ENCODE assay signal across 9 mouse cellular contexts in genomic region chr6:92464781-92465337, GRCm38 (mm10).
DNase-seq lines count a peak whose midpoint lies in the region; ATAC-seq lines count a peak whose summit lies in the region.
"Had no signal": no experiment of that assay in that cellular context is flagged by ENCODE, and none has a peak within 500 bp of the region (broad histone marks: within the 10 kb centered on the region; RNA-seq: fewer than 3 reads in every experiment).

No protein-coding gene starts in this region.

- no peak for DNase-seq in forebrain, embryonic 11.5 days (ENCODE audit: low spot score)
- DNase-seq in MN1 (ENCODE audit: low spot score): peak; percentile 89
- DNase-seq in embryonic facial prominence, embryonic 14.5 days (ENCODE audit: low spot score): peak; percentile 67
- DNase-seq in lung, postnatal 14 days: peak; percentile 60
- DNase-seq in spleen, adult 12 weeks (ENCODE audit: low spot score): no peak

- no peak overlapping the region for H3K9ac ChIP-seq in forebrain, embryonic 13.5 days
- H3K9ac ChIP-seq in forebrain, embryonic 11.5 days (ENCODE audit: low read length): no peak overlapping the region
- no peak overlapping the region for H3K9ac ChIP-seq in embryonic facial prominence, embryonic 14.5 days (ENCODE audit: low read depth, low read length)
- H3K9ac ChIP-seq in hindbrain, embryonic 16.5 days (ENCODE audit: low read depth, low read length): no peak overlapping the region
- H3K9ac ChIP-seq: limb, embryonic 12.5 days had no signal

- peak overlapping the region; percentile 19; the same call in 1 of the 2 replicates for H3K27ac ChIP-seq in forebrain, embryonic 13.5 days
- H3K27ac ChIP-seq in forebrain, embryonic 11.5 days (ENCODE audit: low read depth, low read length): no peak overlapping the region
- H3K27ac ChIP-seq in embryonic facial prominence, embryonic 14.5 days (replicated peaks; ENCODE audit: low read depth, low read length): peak overlapping the region; percentile 13; the same call in 1 of the 2 replicates
- peak overlapping the region; percentile 72; the same call in 1 of the 2 replicates for H3K27ac ChIP-seq in hindbrain, embryonic 16.5 days (ENCODE audit: low read depth, low read length)
- H3K27ac ChIP-seq: limb, embryonic 12.5 days had no signal

- no peak overlapping the region for H3K4me3 ChIP-seq in forebrain, embryonic 13.5 days
- H3K4me3 ChIP-seq in forebrain, embryonic 11.5 days (ENCODE audit: low read depth, low read length): no peak overlapping the region
- H3K4me3 ChIP-seq in embryonic facial prominence, embryonic 14.5 days (ENCODE audit: low read depth, low read length): no peak overlapping the region
- no peak overlapping the region for H3K4me3 ChIP-seq in hindbrain, embryonic 16.5 days (ENCODE audit: low read length)
- H3K4me3 ChIP-seq: limb, embryonic 12.5 days had no signal

- ATAC-seq in forebrain, embryonic 13.5 days: peak; percentile 73; the same call in 1 of the 2 replicates
- ATAC-seq in forebrain, embryonic 11.5 days (replicated peaks; ENCODE audit: low FRiP score): no peak
- ATAC-seq in embryonic facial prominence, embryonic 14.5 days (ENCODE audit: low read depth): peak; percentile 35
- peak; percentile 76 for ATAC-seq in hindbrain, embryonic 16.5 days
- no peak for ATAC-seq in activated CD4-positive, CD25-positive, alpha-beta regulatory T cell, adult 4 months

- no peaks in the 10 kb centered on the region for H3K27me3 ChIP-seq in forebrain, embryonic 13.5 days
- no peaks in the 10 kb centered on the region for H3K27me3 ChIP-seq in forebrain, embryonic 11.5 days (ENCODE audit: control insufficient read depth, insufficient read depth, low read length)
- H3K27me3 ChIP-seq in embryonic facial prominence, embryonic 14.5 days (replicated peaks; ENCODE audit: control insufficient read depth, insufficient read depth, low read length): no peaks in the 10 kb centered on the region
- H3K27me3 ChIP-seq in hindbrain, embryonic 16.5 days (replicated peaks; ENCODE audit: control insufficient read depth, insufficient read depth, low read length): no peaks in the 10 kb centered on the region
- H3K27me3 ChIP-seq: limb, embryonic 12.5 days had no signal

- H3K4me2 ChIP-seq in forebrain, embryonic 13.5 days: no peak overlapping the region
- no peak overlapping the region for H3K4me2 ChIP-seq in forebrain, embryonic 11.5 days (ENCODE audit: low read depth, low read length, severe bottlenecking)
- no peak overlapping the region for H3K4me2 ChIP-seq in embryonic facial prominence, embryonic 14.5 days (ENCODE audit: low read depth, low read length)
- no peak overlapping the region for H3K4me2 ChIP-seq in hindbrain, embryonic 16.5 days (ENCODE audit: low read length)
- H3K4me2 ChIP-seq: limb, embryonic 12.5 days had no signal

- no peaks in the 10 kb centered on the region for H3K9me3 ChIP-seq in forebrain, embryonic 13.5 days (replicated peaks)
- no peaks in the 10 kb centered on the region for H3K9me3 ChIP-seq in forebrain, embryonic 11.5 days (ENCODE audit: control insufficient read depth, low read length)
- no peaks in the 10 kb centered on the region for H3K9me3 ChIP-seq in embryonic facial prominence, embryonic 14.5 days (ENCODE audit: control insufficient read depth, low read length)
- H3K9me3 ChIP-seq in hindbrain, embryonic 16.5 days (ENCODE audit: control insufficient read depth, low read length): no peaks in the 10 kb centered on the region
- H3K9me3 ChIP-seq: limb, embryonic 12.5 days had no signal

- peaks cover 19% of the 10 kb centered on the region for H3K4me1 ChIP-seq in forebrain, embryonic 13.5 days
- H3K4me1 ChIP-seq in forebrain, embryonic 11.5 days (replicated peaks; ENCODE audit: control insufficient read depth, insufficient read depth, low read length): peaks cover 2% of the 10 kb centered on the region; the same call in 1 of the 2 replicates
- H3K4me1 ChIP-seq in embryonic facial prominence, embryonic 14.5 days (ENCODE audit: control insufficient read depth, insufficient read depth, low read length): peaks cover 20% of the 10 kb centered on the region
- peaks cover 48% of the 10 kb centered on the region for H3K4me1 ChIP-seq in hindbrain, embryonic 16.5 days (ENCODE audit: control insufficient read depth, insufficient read depth, low read depth, low read length)

- 61% methylated on average over 7 of the region's 7 CpGs for WGBS in forebrain, embryonic 13.5 days
- WGBS in forebrain, embryonic 11.5 days: 75% methylated on average over 7 of the region's 7 CpGs
- 49% methylated on average over 7 of the region's 7 CpGs for WGBS in embryonic facial prominence, embryonic 14.5 days
- WGBS in hindbrain, embryonic 16.5 days: 34% methylated on average over 7 of the region's 7 CpGs

- H3K36me3 ChIP-seq in forebrain, embryonic 13.5 days (ENCODE audit: poor library complexity, severe bottlenecking): no peaks in the 10 kb centered on the region
- H3K36me3 ChIP-seq in forebrain, embryonic 11.5 days (ENCODE audit: control insufficient read depth, insufficient read depth, low read length): no peaks in the 10 kb centered on the region
- H3K36me3 ChIP-seq in embryonic facial prominence, embryonic 14.5 days (ENCODE audit: control insufficient read depth, insufficient read depth, low read length): no peaks in the 10 kb centered on the region
- H3K36me3 ChIP-seq in hindbrain, embryonic 16.5 days (ENCODE audit: control insufficient read depth, insufficient read depth, low read length): no peaks in the 10 kb centered on the region
- H3K36me3 ChIP-seq: limb, embryonic 12.5 days had no signal

Comparison
In these comparisons a context has a peak if more than half of its experiments do, and no peak if none do; other contexts are left out.
1. ATAC-seq: peak in forebrain, embryonic 13.5 days (single experiment), embryonic facial prominence, embryonic 14.5 days (single experiment) and hindbrain, embryonic 16.5 days (single experiment); none in forebrain, embryonic 11.5 days (single experiment) and activated CD4-positive, CD25-positive, alpha-beta regulatory T cell, adult 4 months (single experiment).
2. DNase-seq: peak in MN1 (single experiment), embryonic facial prominence, embryonic 14.5 days (single experiment) and lung, postnatal 14 days (single experiment); none in forebrain, embryonic 11.5 days (single experiment) and spleen, adult 12 weeks (single experiment).